Mouse (Mus musculus): ENCODE measurements around the gene Trpv4. TPM values are rescaled to one million over a fixed set of nuclear protein-coding genes. Genes with fewer than 3 reads are reported as not detected.

Trpv4 gene
- under 1 TPM; 0.64 to 0.79 TPM for total RNA-seq (2021)

- peak in 1 of 2 experiments; percentile 49 for DNase-seq (ENCODE audit: extremely low spot score in 1 of 2, low spot score in 2 of 2)
- intact Hi-C loops (cut with DNase I) = no loop called here
These were observed at the start of gene Trpv4 for GRCm38 (mm10) chr5:114658255-114658654. Gene Trpv4, minus strand, starts transcription at chr5:114658421.

GRCm38 (mm10) chr5:114707265-114708068 lies 49.2 kb upstream of the Trpv4 start, which contains the start of gene Tchp:
Gene Tchp, plus strand, starts transcription at chr5:114707760.
- intact Hi-C loops (cut with DNase I) = no loop called here
- peak; percentile 93 to 96 for DNase-seq (ENCODE audit: extremely low spot score in 1 of 2, low spot score in 2 of 2)

- intact Hi-C loops (cut with DNase I) = no loop called here
- DNase-seq (ENCODE audit: extremely low spot score in 1 of 2, low spot score in 2 of 2) = no peak
These were observed 44.5 kb upstream of the Trpv4 start for GRCm38 (mm10) chr5:114702403-114703392.

- intact Hi-C loops (cut with DNase I) = no loop called here
These were observed 40.8 kb upstream of the Trpv4 start for GRCm38 (mm10) chr5:114699015-114699414.

GRCm38 (mm10) chr5:114698044-114698746 lies 40.0 kb upstream of the Trpv4 start:
- intact Hi-C loops (cut with DNase I) = no loop called here
- peak; percentile 74 to 86 for DNase-seq (ENCODE audit: extremely low spot score in 1 of 2, low spot score in 2 of 2)

More at GRCm38 (mm10) chr5:114699015-114699414, 40.8 kb upstream of the Trpv4 start:
- DNase-seq (ENCODE audit: extremely low spot score in 1 of 2, low spot score in 2 of 2) = no peak

- DNase-seq (ENCODE audit: extremely low spot score in 1 of 2, low spot score in 2 of 2) = no peak
- intact Hi-C loops (cut with DNase I) = no loop called here
These were observed 38.7 kb upstream of the Trpv4 start for GRCm38 (mm10) chr5:114696939-114697338.

GRCm38 (mm10) chr5:114695775-114696174 lies 37.6 kb upstream of the Trpv4 start:
- DNase-seq (ENCODE audit: extremely low spot score in 1 of 2, low spot score in 2 of 2) = no peak
- intact Hi-C loops (cut with DNase I) = no loop called here

- DNase-seq (ENCODE audit: extremely low spot score in 1 of 2, low spot score in 2 of 2) = peak; percentile 86 to 97
- intact Hi-C loops (cut with DNase I) = loop anchor here (5.0 kb wide), 1 partner anchor 54 kb away; no protein-coding TSS in a partner anchor
These were observed 32.7 kb upstream of the Trpv4 start, which contains the start of gene Gltp for GRCm38 (mm10) chr5:114690633-114691567. Gene Gltp, minus strand, starts transcription at chr5:114690984.

- no peak for DNase-seq (ENCODE audit: extremely low spot score in 1 of 2, low spot score in 2 of 2)
- intact Hi-C loops (cut with DNase I) = loop anchor here (5.0 kb wide), 1 partner anchor 53 kb away; no protein-coding TSS in a partner anchor
These were observed 31.6 kb upstream of the Trpv4 start for GRCm38 (mm10) chr5:114689700-114690366.

- intact Hi-C loops (cut with DNase I) = no loop called here
These were observed 30.5 kb upstream of the Trpv4 start for GRCm38 (mm10) chr5:114688703-114689102.

GRCm38 (mm10) chr5:114687901-114688300 lies 29.7 kb upstream of the Trpv4 start:
- DNase-seq (ENCODE audit: extremely low spot score in 1 of 2, low spot score in 2 of 2) = no peak
- intact Hi-C loops (cut with DNase I) = no loop called here

More at GRCm38 (mm10) chr5:114688703-114689102, 30.5 kb upstream of the Trpv4 start:
- peak in 1 of 2 experiments; percentile 38 for DNase-seq (ENCODE audit: extremely low spot score in 1 of 2, low spot score in 2 of 2)

- intact Hi-C loops (cut with DNase I) = no loop called here
- DNase-seq (ENCODE audit: extremely low spot score in 1 of 2, low spot score in 2 of 2) = no peak
These were observed 28.5 kb upstream of the Trpv4 start for GRCm38 (mm10) chr5:114686726-114687210.

GRCm38 (mm10) chr5:114685986-114686385 lies 27.8 kb upstream of the Trpv4 start:
- intact Hi-C loops (cut with DNase I) = no loop called here
- DNase-seq (ENCODE audit: extremely low spot score in 1 of 2, low spot score in 2 of 2) = no peak

- intact Hi-C loops (cut with DNase I) = no loop called here
- no peak for DNase-seq (ENCODE audit: extremely low spot score in 1 of 2, low spot score in 2 of 2)
These were observed 23.5 kb upstream of the Trpv4 start for GRCm38 (mm10) chr5:114681717-114682116.

GRCm38 (mm10) chr5:114680676-114681285 lies 22.6 kb upstream of the Trpv4 start:
- DNase-seq (ENCODE audit: extremely low spot score in 1 of 2, low spot score in 2 of 2) = no peak
- intact Hi-C loops (cut with DNase I) = no loop called here

GRCm38 (mm10) chr5:114679841-114680591 lies 21.8 kb upstream of the Trpv4 start:
- intact Hi-C loops (cut with DNase I) = no loop called here
- DNase-seq (ENCODE audit: extremely low spot score in 1 of 2, low spot score in 2 of 2) = no peak
